Mouse (Mus musculus) liver, embryonic 14.5 days (tissue): Measurements from ENCODE around the gene Olfr750. TPM values are rescaled to one million over a fixed set of nuclear protein-coding genes. Genes with fewer than 3 reads are reported as not detected.

Experiments
- ATAC-seq: fragments of 200-750 bp; cut with Nextera tagmentation; 2 replicates; pipeline ENCODE4 v1.8.0; 2017; ENCODE audit warnings: moderate number of reproducible peaks, mild to moderate bottlenecking, moderate library complexity; ENCODE audit not compliant: insufficient read depth
- DNase-seq, 3 experiments: peaks; one replicate each; pipeline ENCODE4 v3.0.0-alpha.2; 2012 to 2013; ENCODE audit warnings: low read depth in 3 of 3, low spot score in 3 of 3
- H3K27ac ChIP-seq: fragments of 300-500 bp; sonication (generic); 2 replicates; pipeline ENCODE4 v1.5.1; 2014; ENCODE audit warnings: moderate library complexity, mild to moderate bottlenecking, control low read depth, inconsistent platforms
- H3K27me3 ChIP-seq: fragments of 300-500 bp; sonication (generic); 2 replicates; pipeline ENCODE4 v1.6.1; 2014; ENCODE audit warnings: mild to moderate bottlenecking, low read length, moderate library complexity; ENCODE audit not compliant: control insufficient read depth, insufficient read depth
- H3K36me3 ChIP-seq: fragments of 300-500 bp; sonication (generic); replicated peaks from 2 replicates; pipeline ENCODE4 v1.6.1; 2014; ENCODE audit warnings: low read depth; ENCODE audit not compliant: control insufficient read depth, insufficient read depth
- H3K4me1 ChIP-seq, 2 experiments: fragments of 200-500 bp in 1 of 2; fragments of 300-500 bp in 1 of 2; sonication (generic) in 1 of 2; replicated peaks; 2 replicates each; pipeline ENCODE4 v1.6.1; 2012 to 2014; ENCODE audit warnings: antibody characterized with exemption in 1 of 2, inconsistent platforms in 1 of 2, low read length in 1 of 2; ENCODE audit not compliant: control insufficient read depth in 2 of 2, insufficient read depth in 2 of 2
- H3K4me2 ChIP-seq: fragments of 300-500 bp; sonication (generic); 2 replicates; pipeline ENCODE4 v1.6.1; 2014; ENCODE audit warnings: low read depth, mild to moderate bottlenecking, control low read depth, moderate library complexity
- H3K4me3 ChIP-seq, 2 experiments: fragments of 200-500 bp in 1 of 2; fragments of 300-500 bp in 1 of 2; sonication (generic) in 1 of 2; 2 replicates each; pipeline ENCODE4 v1.5.1; 2012 to 2014; ENCODE audit warnings: low read depth in 2 of 2, low read length in 2 of 2, mild to moderate bottlenecking in 2 of 2, control low read depth in 1 of 2, inconsistent platforms in 1 of 2, moderate library complexity in 1 of 2; ENCODE audit not compliant: insufficient read depth in 1 of 2
- H3K9ac ChIP-seq: fragments of 300-500 bp; sonication (generic); replicated peaks from 2 replicates; pipeline ENCODE4 v1.6.1; 2014; ENCODE audit warnings: mild to moderate bottlenecking, control low read depth, moderate library complexity
- H3K9me3 ChIP-seq: fragments of 300-500 bp; sonication (generic); 2 replicates; pipeline ENCODE4 v1.6.1; 2016; ENCODE audit warnings: low read length, mixed read lengths; ENCODE audit not compliant: control insufficient read depth
- CTCF ChIP-seq: IDR thresholded peaks from 2 replicates; pipeline ENCODE4 v1.5.1; 2016; ENCODE audit warnings: antibody characterized with exemption, low read depth, control low read depth
- EP300 ChIP-seq: IDR thresholded peaks from 2 replicates; pipeline ENCODE4 v1.6.1; 2016; ENCODE audit warnings: antibody characterized with exemption, low read depth
- WGBS: fragments of 180-500 bp; shearing (Covaris S2); extraction: QIAGEN DNeasy Blood & Tissue Kit; methylation state at CpG from one replicate; pipeline ENCODE4 v1.1.7; 2014; ENCODE audit not compliant: insufficient replicate concordance; 5-methylcytosine and 5-hydroxymethylcytosine counted together
- polyA plus RNA-seq, 2 experiments: library from polyadenylated mRNA; depleted of rRNA in 1 of 2; stranded (reverse) in 1 of 2; unstranded in 1 of 2; fragments of >200 nt; fragmentation: Nextera tagmentation in 1 of 2; extraction: Ambion mirVana in 1 of 2; gene quantifications; 2 replicates each; pipeline versions ENCODE4 v1.2.1 to v1.2.3; 2012 to 2014

Gene Olfr750
- polyA plus RNA-seq, 2 experiments: not detected

DNA sequence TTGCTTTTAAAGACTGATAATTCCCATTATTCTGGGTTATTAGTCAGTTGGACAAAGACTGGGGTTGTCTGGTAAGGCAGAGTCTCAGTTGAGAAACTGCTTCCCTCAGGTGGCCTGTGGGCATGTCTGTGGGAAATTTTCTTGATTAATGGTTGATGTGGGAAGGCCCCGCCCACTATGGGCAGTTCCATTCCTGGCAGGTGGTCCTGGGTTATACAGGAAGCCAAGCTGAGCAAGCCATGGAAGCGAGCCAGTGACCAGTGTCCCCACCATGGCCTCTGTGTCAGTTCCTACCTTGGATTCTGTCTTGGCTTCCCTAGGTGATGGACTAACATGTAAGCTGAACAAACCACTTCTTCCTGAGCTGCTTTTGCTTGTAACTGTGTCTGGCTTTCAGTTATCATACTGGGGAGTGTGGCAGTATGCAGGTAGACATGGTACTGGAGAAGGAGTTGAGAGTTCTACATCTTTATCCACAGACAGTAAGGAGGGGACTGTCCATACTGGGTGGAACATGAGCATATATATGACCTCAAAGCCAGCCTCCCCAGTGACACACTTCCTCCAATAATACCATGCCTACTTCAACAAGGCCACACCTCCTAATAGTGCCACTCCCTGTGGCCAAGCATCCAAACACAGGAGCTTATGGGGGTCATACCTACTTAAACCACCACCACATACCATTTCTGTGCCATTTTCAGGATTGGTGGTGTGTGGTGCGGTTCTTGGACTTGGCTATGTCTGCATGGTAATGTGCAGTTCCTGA is 46.7 kb downstream of the Olfr750 start:
- 53% methylated on average over 3 of the region's 3 CpGs for WGBS
- Histone ChIP-seq H3K27me3 (no peaks in the 10 kb centered on the region), H3K4me2 (no peak overlapping the region), H3K4me3 (no peak overlapping the region), H3K9ac (no peak overlapping the region), H3K4me1 (no peaks in the 10 kb centered on the region), H3K9me3 (no peaks in the 10 kb centered on the region), H3K36me3 (no peaks in the 10 kb centered on the region), H3K27ac (no peak overlapping the region)
- ATAC-seq (no peak), DNase-seq (no peak)
- no peak for TF ChIP-seq EP300
- no peak for TF ChIP-seq CTCF

DNA sequence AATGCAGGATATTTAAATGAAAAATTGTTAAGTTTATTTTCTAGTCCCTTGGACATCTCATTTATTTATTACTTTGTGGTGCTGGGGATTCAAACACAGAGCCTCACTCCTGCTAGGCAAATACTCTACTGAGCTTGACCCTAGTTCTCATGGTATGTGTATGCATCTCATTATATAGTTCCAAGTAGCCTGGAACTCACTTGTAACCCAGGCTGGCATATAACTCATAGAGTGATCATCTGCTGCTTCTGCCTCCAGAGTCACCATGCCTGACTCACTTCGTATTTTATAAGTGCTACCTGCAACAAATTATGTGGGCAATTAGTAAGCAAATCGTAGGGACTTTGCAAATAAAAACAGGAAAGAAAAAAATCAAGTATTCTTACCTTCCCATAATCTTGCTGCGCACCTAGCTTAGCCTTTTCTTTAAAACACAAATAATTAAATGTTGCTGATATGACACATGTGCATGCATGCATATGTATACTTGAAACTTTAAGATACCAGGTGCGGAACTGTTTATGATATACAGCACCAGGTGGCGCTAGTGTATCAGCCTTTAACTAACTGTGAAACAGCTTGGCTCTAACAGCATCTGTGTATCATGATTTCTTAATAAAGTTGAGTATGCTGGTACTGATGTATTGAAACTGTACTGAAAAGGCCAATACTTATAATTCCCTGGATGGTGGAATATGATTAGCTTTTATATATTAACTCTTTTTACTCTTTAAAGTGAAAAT is 47.7 kb downstream of the Olfr750 start:
- no peaks in the 10 kb centered on the region for H3K27me3 ChIP-seq
- no peak overlapping the region for H3K4me2 ChIP-seq
- 27% methylated on average over 5 of the region's 5 CpGs for WGBS
- H3K4me3 ChIP-seq: no peak overlapping the region
- TF ChIP-seq EP300 (no peak), CTCF (peak; percentile 79)
- H3K9me3 ChIP-seq: no peaks in the 10 kb centered on the region
- no peak for ATAC-seq
- no peak overlapping the region for H3K9ac ChIP-seq
- peak; percentile 51 to 64 (median 54) for DNase-seq
- H3K36me3 ChIP-seq: no peaks in the 10 kb centered on the region
- no peaks in the 10 kb centered on the region for H3K4me1 ChIP-seq
- H3K27ac ChIP-seq: no peak overlapping the region

DNA sequence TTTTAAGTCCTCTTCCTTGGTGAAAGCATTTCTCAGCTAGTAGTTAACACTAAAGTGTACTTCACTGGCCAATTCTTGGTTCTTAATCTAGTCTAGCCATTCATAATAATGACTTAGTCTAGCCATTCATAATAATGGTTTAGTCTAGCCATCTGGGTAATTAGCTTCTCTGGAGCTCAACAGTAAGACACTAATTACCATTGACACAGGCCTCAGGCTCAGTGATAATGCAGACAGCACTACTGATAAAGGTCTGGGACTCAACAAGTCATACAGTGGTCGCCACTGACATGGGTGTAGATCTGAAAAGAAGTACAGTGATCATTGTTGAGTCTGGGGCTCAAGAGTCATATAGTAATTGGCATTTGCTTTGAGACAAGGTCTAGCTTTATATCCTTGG is 49.4 kb downstream of the Olfr750 start:
- no peak overlapping the region for H3K27ac ChIP-seq
- no peaks in the 10 kb centered on the region for H3K36me3 ChIP-seq
- H3K4me1 ChIP-seq: no peaks in the 10 kb centered on the region
- no peak overlapping the region for H3K4me2 ChIP-seq
- ATAC-seq: no peak
- H3K9ac ChIP-seq: no peak overlapping the region
- no peak for DNase-seq
- H3K4me3 ChIP-seq: no peak overlapping the region
- H3K9me3 ChIP-seq: no peaks in the 10 kb centered on the region
- TF ChIP-seq CTCF: no peak
- no peak for TF ChIP-seq EP300
- WGBS: 23% methylated on average over 1 of the region's 1 CpGs
- no peaks in the 10 kb centered on the region for H3K27me3 ChIP-seq

DNA sequence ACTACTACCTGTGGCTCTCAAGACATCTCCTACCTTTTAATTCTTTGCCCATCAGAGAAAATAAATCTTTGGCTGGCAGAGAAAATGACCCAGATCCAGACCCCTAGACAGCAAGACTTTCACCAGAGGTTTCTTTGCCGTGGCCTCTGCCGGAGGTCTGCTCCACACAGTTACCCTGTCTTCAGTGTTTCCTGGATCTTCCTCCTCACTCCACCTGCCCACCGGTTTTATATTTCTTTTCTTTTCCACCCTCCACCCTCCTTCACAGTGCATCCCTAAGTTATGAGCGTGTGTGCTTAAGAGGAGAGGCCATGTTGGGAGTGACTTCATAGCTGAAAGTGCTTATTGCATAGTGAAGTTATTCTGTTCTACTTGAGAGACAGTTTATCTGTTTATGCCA is 50.8 kb downstream of the Olfr750 start:
- Histone ChIP-seq H3K9me3 (no peaks in the 10 kb centered on the region), H3K27ac (no peak overlapping the region), H3K4me3 (no peak overlapping the region), H3K9ac (no peak overlapping the region), H3K27me3 (no peaks in the 10 kb centered on the region), H3K4me2 (no peak overlapping the region), H3K36me3 (no peaks in the 10 kb centered on the region), H3K4me1 (no peaks in the 10 kb centered on the region)
- DNase-seq (no peak), ATAC-seq (no peak)
- WGBS: 71% methylated on average over 4 of the region's 4 CpGs
- no peak for TF ChIP-seq EP300
- TF ChIP-seq CTCF: no peak

DNA sequence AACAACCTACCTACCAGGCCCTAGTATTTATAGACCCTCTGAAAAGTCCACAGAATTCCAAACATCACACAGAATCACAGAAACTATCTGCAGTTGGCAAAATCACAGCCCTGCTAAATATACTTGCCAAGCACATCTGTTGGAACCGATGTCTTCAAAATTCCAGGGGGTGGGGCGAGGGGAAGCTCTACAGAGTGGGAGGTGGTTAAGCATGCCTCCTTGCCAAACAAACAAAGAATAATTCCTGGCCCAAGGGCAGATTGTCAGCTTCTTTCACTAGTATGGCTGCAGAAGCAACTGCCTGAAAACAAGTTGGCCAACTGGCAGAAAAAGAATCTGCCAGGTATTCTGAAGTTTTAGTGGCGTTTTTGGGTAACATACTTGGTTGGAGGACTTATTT is 57.0 kb downstream of the Olfr750 start:
- no peak overlapping the region for H3K4me2 ChIP-seq
- no peak for TF ChIP-seq CTCF
- no peak for TF ChIP-seq EP300
- no peaks in the 10 kb centered on the region for H3K4me1 ChIP-seq
- H3K9ac ChIP-seq: no peak overlapping the region
- H3K27me3 ChIP-seq: no peaks in the 10 kb centered on the region
- H3K36me3 ChIP-seq: no peaks in the 10 kb centered on the region
- ATAC-seq: no peak
- H3K27ac ChIP-seq: no peak overlapping the region
- WGBS: 52% methylated on average over 3 of the region's 3 CpGs
- H3K9me3 ChIP-seq: no peaks in the 10 kb centered on the region
- DNase-seq: no peak
- no peak overlapping the region for H3K4me3 ChIP-seq

Other genes with a start within 250 kb of the Olfr750 start
- 1.5 and 2.2 TPM in 2 replicates for gene Tep1, start 203.9 kb downstream of the Olfr750 start, polyA plus RNA-seq (2012; rRNA removed)
- gene Tep1, start 203.9 kb downstream of the Olfr750 start, polyA plus RNA-seq (2014; fragmentation: Nextera tagmentation; extraction: Ambion mirVana): 3.0 and 4.1 TPM in 2 replicates
- 0.12 and 0.16 TPM in 2 replicates for gene Klhl33, start 176.9 kb downstream of the Olfr750 start, polyA plus RNA-seq (2012; rRNA removed)
- 0.08 and 0.15 TPM in 2 replicates for gene Klhl33, start 176.9 kb downstream of the Olfr750 start, polyA plus RNA-seq (2014; fragmentation: Nextera tagmentation; extraction: Ambion mirVana)
- gene Osgep, start 149.5 kb downstream of the Olfr750 start, polyA plus RNA-seq (2012; rRNA removed): 19.9 and 34.5 TPM in 2 replicates
- 54.8 and 59.7 TPM in 2 replicates for gene Osgep, start 149.5 kb downstream of the Olfr750 start, polyA plus RNA-seq (2014; fragmentation: Nextera tagmentation; extraction: Ambion mirVana)
- 34.5 and 51.3 TPM in 2 replicates for gene Apex1, start 149.5 kb downstream of the Olfr750 start, polyA plus RNA-seq (2012; rRNA removed)
- 85.7 and 90.8 TPM in 2 replicates for gene Apex1, start 149.5 kb downstream of the Olfr750 start, polyA plus RNA-seq (2014; fragmentation: Nextera tagmentation; extraction: Ambion mirVana)
- gene Pip4p1, start 143.6 kb downstream of the Olfr750 start, polyA plus RNA-seq (2012; rRNA removed): 16.7 and 24.7 TPM in 2 replicates
- 16.9 and 18.7 TPM in 2 replicates for gene Pip4p1, start 143.6 kb downstream of the Olfr750 start, polyA plus RNA-seq (2014; fragmentation: Nextera tagmentation; extraction: Ambion mirVana)
- 65.8 and 81.4 TPM in 2 replicates for gene Pnp, start 143.4 kb downstream of the Olfr750 start, polyA plus RNA-seq (2012; rRNA removed)
- 87.0 and 91.4 TPM in 2 replicates for gene Pnp, start 143.4 kb downstream of the Olfr750 start, polyA plus RNA-seq (2014; fragmentation: Nextera tagmentation; extraction: Ambion mirVana)
- gene Gm49342, start 129.9 kb downstream of the Olfr750 start, polyA plus RNA-seq (2012; rRNA removed): 41.4 and 65.9 TPM in 2 replicates
- not detected in 2 replicates for gene Gm49342, start 129.9 kb downstream of the Olfr750 start, polyA plus RNA-seq (2014; fragmentation: Nextera tagmentation; extraction: Ambion mirVana)
- 6.5 and 9.8 TPM in 2 replicates for gene Pnp2, start 118.4 kb downstream of the Olfr750 start, polyA plus RNA-seq (2012; rRNA removed)
- gene Pnp2, start 118.4 kb downstream of the Olfr750 start, polyA plus RNA-seq (2014; fragmentation: Nextera tagmentation; extraction: Ambion mirVana): 12.0 and 13.7 TPM in 2 replicates
- not detected in 2 replicates for gene Rnase10, start 66.7 kb downstream of the Olfr750 start, polyA plus RNA-seq (2012; rRNA removed)
- gene Rnase10, start 66.7 kb downstream of the Olfr750 start, polyA plus RNA-seq (2014; fragmentation: Nextera tagmentation; extraction: Ambion mirVana): not detected in 2 replicates
- gene Rnase9, start 32.6 kb downstream of the Olfr750 start, polyA plus RNA-seq (2012; rRNA removed): not detected in 2 replicates
- gene Rnase9, start 32.6 kb downstream of the Olfr750 start, polyA plus RNA-seq (2014; fragmentation: Nextera tagmentation; extraction: Ambion mirVana): not detected in 2 replicates
- gene Rnase11, start 24.3 kb downstream of the Olfr750 start, polyA plus RNA-seq (2012; rRNA removed): not detected in 2 replicates
- not detected in 2 replicates for gene Rnase11, start 24.3 kb downstream of the Olfr750 start, polyA plus RNA-seq (2014; fragmentation: Nextera tagmentation; extraction: Ambion mirVana)
- gene Rnase12, start 16.8 kb downstream of the Olfr750 start, polyA plus RNA-seq (2012; rRNA removed): 0.69 and 0.95 TPM in 2 replicates
- gene Rnase12, start 16.8 kb downstream of the Olfr750 start, polyA plus RNA-seq (2014; fragmentation: Nextera tagmentation; extraction: Ambion mirVana): 0.91 and 1.8 TPM in 2 replicates
- gene Rnase4, start 16.6 kb upstream of the Olfr750 start, polyA plus RNA-seq (2012; rRNA removed): 12.8 and 15.0 TPM in 2 replicates
- gene Rnase4, start 16.6 kb upstream of the Olfr750 start, polyA plus RNA-seq (2014; fragmentation: Nextera tagmentation; extraction: Ambion mirVana): 20.2 and 21.9 TPM in 2 replicates
- gene Ang, start 16.7 kb upstream of the Olfr750 start, polyA plus RNA-seq (2012; rRNA removed): 3.3 and 3.4 TPM in 2 replicates
- gene Ang, start 16.7 kb upstream of the Olfr750 start, polyA plus RNA-seq (2014; fragmentation: Nextera tagmentation; extraction: Ambion mirVana): 5.4 and 7.1 TPM in 2 replicates
- not detected in 2 replicates for gene Eddm3b, start 40.0 kb upstream of the Olfr750 start, polyA plus RNA-seq (2012; rRNA removed)
- gene Eddm3b, start 40.0 kb upstream of the Olfr750 start, polyA plus RNA-seq (2014; fragmentation: Nextera tagmentation; extraction: Ambion mirVana): not detected in 2 replicates
- 1.9 and 2.8 TPM in 2 replicates for gene Rnase6, start 49.5 kb upstream of the Olfr750 start, polyA plus RNA-seq (2012; rRNA removed)
- gene Rnase6, start 49.5 kb upstream of the Olfr750 start, polyA plus RNA-seq (2014; fragmentation: Nextera tagmentation; extraction: Ambion mirVana): 3.6 TPM in 2 replicates
- not detected in 2 replicates for gene Rnase1, start 72.3 kb upstream of the Olfr750 start, polyA plus RNA-seq (2012; rRNA removed)
- gene Rnase1, start 72.3 kb upstream of the Olfr750 start, polyA plus RNA-seq (2014; fragmentation: Nextera tagmentation; extraction: Ambion mirVana): not detected in 2 replicates
- not detected in 2 replicates for gene Rnase2b, start 87.8 kb upstream of the Olfr750 start, polyA plus RNA-seq (2012; rRNA removed)
- gene Rnase2b, start 87.8 kb upstream of the Olfr750 start, polyA plus RNA-seq (2014; fragmentation: Nextera tagmentation; extraction: Ambion mirVana): not detected in 2 replicates
- gene Ang2, start 124.7 kb upstream of the Olfr750 start, polyA plus RNA-seq (2012; rRNA removed): not detected in 2 replicates
- not detected in 2 replicates for gene Ang2, start 124.7 kb upstream of the Olfr750 start, polyA plus RNA-seq (2014; fragmentation: Nextera tagmentation; extraction: Ambion mirVana)
- gene Ear14, start 129.0 kb upstream of the Olfr750 start, polyA plus RNA-seq (2012; rRNA removed): not detected in 2 replicates
- not detected in 2 replicates for gene Ear14, start 129.0 kb upstream of the Olfr750 start, polyA plus RNA-seq (2014; fragmentation: Nextera tagmentation; extraction: Ambion mirVana)
- not detected in 2 replicates for gene Rnase2a, start 181.7 kb upstream of the Olfr750 start, polyA plus RNA-seq (2012; rRNA removed)
- gene Rnase2a, start 181.7 kb upstream of the Olfr750 start, polyA plus RNA-seq (2014; fragmentation: Nextera tagmentation; extraction: Ambion mirVana): not detected in 2 replicates